8 mouse cellular contexts compared by ENCODE assay signal in the genomic region with DNA sequence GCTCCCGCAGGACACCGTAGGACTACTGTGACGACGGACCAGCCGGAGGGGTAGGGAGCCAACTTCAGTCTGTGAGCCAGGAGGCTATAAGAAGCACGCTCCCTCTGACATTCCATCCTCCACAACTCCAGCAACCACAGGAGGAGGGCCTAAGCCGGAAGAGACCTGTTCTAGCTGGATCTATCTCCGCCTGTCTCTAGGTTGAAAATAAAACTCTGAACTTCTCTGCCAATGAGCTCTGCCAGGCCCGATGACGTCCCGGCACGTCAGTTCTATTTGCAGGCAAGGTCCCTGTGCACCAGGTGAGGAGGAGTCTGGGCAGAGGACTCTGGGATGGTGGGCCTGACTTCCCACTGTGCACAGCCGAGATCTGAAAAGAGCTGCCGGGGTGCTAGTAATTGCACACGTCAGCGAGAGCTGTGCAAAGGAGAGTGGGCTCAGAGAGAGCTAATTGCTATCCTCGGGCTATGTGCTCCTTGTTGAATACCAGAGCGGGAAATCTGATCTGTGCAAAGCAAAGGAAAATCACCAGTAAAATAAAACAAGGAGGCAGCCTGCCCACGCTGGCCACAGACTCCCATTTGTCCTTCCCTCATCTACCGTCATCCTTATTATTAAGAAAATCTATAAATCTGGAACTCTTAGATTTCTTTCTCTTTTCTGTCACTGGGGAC. TPM values are rescaled to one million over a fixed set of nuclear protein-coding genes. Genes with fewer than 3 reads are reported as not detected.
DNase-seq lines count a peak whose midpoint lies in the region; ATAC-seq and TF ChIP-seq lines count a peak whose summit lies in the region.

No protein-coding gene starts in this region.

- no peaks in the 10 kb centered on the region for H3K36me3 ChIP-seq in hindbrain, embryonic 12.5 days
- H3K36me3 ChIP-seq in lung, embryonic 16.5 days (ENCODE audit: control insufficient read depth, insufficient read depth, low read length): no peaks in the 10 kb centered on the region

- no peaks in the 10 kb centered on the region for H3K9me3 ChIP-seq in hindbrain, embryonic 12.5 days (replicated peaks)
- no peaks in the 10 kb centered on the region for H3K9me3 ChIP-seq in lung, embryonic 16.5 days (ENCODE audit: control insufficient read depth, low read length)

- no peak for TF ChIP-seq CTCF in olfactory bulb, adult 2 months (IDR thresholded peaks at IDR 0.05; ENCODE audit: insufficient read depth, low read depth, low read length)

- peaks cover 51% of the 10 kb centered on the region for H3K4me1 ChIP-seq in hindbrain, embryonic 12.5 days
- H3K4me1 ChIP-seq in lung, embryonic 16.5 days (replicated peaks; ENCODE audit: control insufficient read depth, insufficient read depth, low read length): peaks cover 43% of the 10 kb centered on the region
- peaks cover 30% of the 10 kb centered on the region for H3K4me1 ChIP-seq in olfactory bulb, adult 2 months (ENCODE audit: control insufficient read depth, insufficient read depth, low read length)

- no peaks in the 10 kb centered on the region for H3K27me3 ChIP-seq in hindbrain, embryonic 12.5 days
- no peaks in the 10 kb centered on the region for H3K27me3 ChIP-seq in lung, embryonic 16.5 days (ENCODE audit: control insufficient read depth, insufficient read depth, low read depth, low read length)

- peak; percentile 69 for ATAC-seq in hindbrain, embryonic 12.5 days (ENCODE audit: low FRiP score)
- peak; percentile 73 for ATAC-seq in lung, embryonic 16.5 days (ENCODE audit: low read depth)

- no peak for TF ChIP-seq POLR2A in olfactory bulb, adult 2 months (IDR thresholded peaks at IDR 0.05; ENCODE audit: insufficient read depth, low read depth, low read length)

- 2% methylated on average over 20 of the region's 20 CpGs for WGBS in hindbrain, embryonic 12.5 days
- 5% methylated on average over 20 of the region's 20 CpGs for WGBS in lung, embryonic 16.5 days
- WGBS in olfactory bulb, adult 2 months: 2% methylated on average over 20 of the region's 20 CpGs

- H3K9ac ChIP-seq in hindbrain, embryonic 12.5 days: peak overlapping the region; percentile 55
- peak overlapping the region; percentile 51 for H3K9ac ChIP-seq in lung, embryonic 16.5 days (ENCODE audit: low read length)

- peak; percentile 87 for DNase-seq in NIH3T3 (ENCODE audit: low read depth)
- DNase-seq in cerebellum, postnatal 10 days: peak; percentile 83 to 85
- peak; percentile 67 to 87 for DNase-seq in frontal cortex, postnatal 14 days (ENCODE audit: low spot score in 2 of 2)
- DNase-seq in layer of hippocampus, postnatal 14 days (ENCODE audit: low spot score in 2 of 2): peak; percentile 68 to 74
- DNase-seq in thymus, postnatal 4 days: peak; percentile 69

- peak overlapping the region; percentile 91 for H3K27ac ChIP-seq in hindbrain, embryonic 12.5 days
- peak overlapping the region; percentile 93 for H3K27ac ChIP-seq in lung, embryonic 16.5 days (ENCODE audit: low read length)
- peak overlapping the region; percentile 97 for H3K27ac ChIP-seq in olfactory bulb, adult 2 months (ENCODE audit: insufficient read depth, low read depth, low read length)

- H3K4me3 ChIP-seq in hindbrain, embryonic 12.5 days: peak overlapping the region; percentile 29
- H3K4me3 ChIP-seq in lung, embryonic 16.5 days (ENCODE audit: low read length): peak overlapping the region; percentile 38
- H3K4me3 ChIP-seq in olfactory bulb, adult 2 months (ENCODE audit: insufficient read depth, low read depth, low read length): peak overlapping the region; percentile 30

- H3K4me2 ChIP-seq in hindbrain, embryonic 12.5 days (replicated peaks): peak overlapping the region; percentile 59
- peak overlapping the region; percentile 59 for H3K4me2 ChIP-seq in lung, embryonic 16.5 days (ENCODE audit: low read depth, low read length)

RNA-seq across cellular contexts. Expression of a gene that starts 58.7 kb away (rescaled TPM):
- polyA plus RNA-seq in hindbrain, embryonic 12.5 days (2016; fragmentation: Nextera tagmentation; extraction: Ambion mirVana): 8.3 and 8.9 TPM in 2 replicates
- 1 to 10 TPM; 7.4 to 8.5 TPM for total RNA-seq in layer of hippocampus, postnatal 14 days (2021)
- polyA plus RNA-seq in lung, embryonic 16.5 days (2015; fragmentation: Nextera tagmentation; extraction: Ambion mirVana): 8.5 and 9.6 TPM in 2 replicates
- not detected in 2 replicates for polyA plus RNA-seq in olfactory bulb, adult 2 months (2012; ENCODE audit: insufficient read depth, insufficient read length, low replicate concordance, missing spikeins)

Comparison
In these comparisons a context has a peak if more than half of its experiments do, and no peak if none do; other contexts are left out.
1. Peak in every context shown above with its lines: DNase-seq, ATAC-seq, H3K4me3 ChIP-seq and H3K27ac ChIP-seq.